Mouse (Mus musculus): ENCODE results near the gene Tcaf3.

Tcaf3 gene

GRCm38 (mm10) chr6:42597592-42597991, at the start of gene Tcaf3:
Tcaf3 (minus strand) TSS chr6:42597692.
- DNase-seq (ENCODE audit: low read depth, low spot score): no peak

GRCm38 (mm10) chr6:42644912-42645549, 47.5 kb upstream of the Tcaf3 start, which contains the start of gene Tcaf2:
Tcaf2 (minus strand) TSS chr6:42645254.
- DNase-seq (ENCODE audit: low read depth, low spot score): peak; percentile 96

- DNase-seq (ENCODE audit: low read depth, low spot score): no peak
Measured at GRCm38 (mm10) chr6:42634393-42634792, 36.9 kb upstream of the Tcaf3 start.

GRCm38 (mm10) chr6:42631395-42631794, 33.9 kb upstream of the Tcaf3 start:
- DNase-seq (ENCODE audit: low read depth, low spot score): no peak

GRCm38 (mm10) chr6:42616904-42617303, 19.4 kb upstream of the Tcaf3 start:
- no peak for DNase-seq (ENCODE audit: low read depth, low spot score)

- DNase-seq (ENCODE audit: low read depth, low spot score): peak; percentile 17
Measured at GRCm38 (mm10) chr6:42612218-42612617, 14.7 kb upstream of the Tcaf3 start.

GRCm38 (mm10) chr6:42610954-42611522, 13.5 kb upstream of the Tcaf3 start:
- no peak for DNase-seq (ENCODE audit: low read depth, low spot score)

- no peak for DNase-seq (ENCODE audit: low read depth, low spot score)
Measured at GRCm38 (mm10) chr6:42593138-42593882, 4.2 kb downstream of the Tcaf3 start.

GRCm38 (mm10) chr6:42586569-42586968, 10.9 kb downstream of the Tcaf3 start:
- DNase-seq (ENCODE audit: low read depth, low spot score): no peak

GRCm38 (mm10) chr6:42583488-42583872, 14.0 kb downstream of the Tcaf3 start:
- DNase-seq (ENCODE audit: low read depth, low spot score): peak; percentile 54

- DNase-seq (ENCODE audit: low read depth, low spot score): no peak
Measured at GRCm38 (mm10) chr6:42582741-42583487, 14.6 kb downstream of the Tcaf3 start.

- DNase-seq (ENCODE audit: low read depth, low spot score): no peak
Measured at GRCm38 (mm10) chr6:42578678-42579077, 18.8 kb downstream of the Tcaf3 start.

GRCm38 (mm10) chr6:42577433-42577832, 20.1 kb downstream of the Tcaf3 start:
- no peak for DNase-seq (ENCODE audit: low read depth, low spot score)

GRCm38 (mm10) chr6:42568205-42568604, 29.3 kb downstream of the Tcaf3 start:
- DNase-seq (ENCODE audit: low read depth, low spot score): no peak

GRCm38 (mm10) chr6:42566076-42566598, 31.4 kb downstream of the Tcaf3 start:
- no peak for DNase-seq (ENCODE audit: low read depth, low spot score)

- no peak for DNase-seq (ENCODE audit: low read depth, low spot score)
Measured at GRCm38 (mm10) chr6:42562280-42562679, 35.2 kb downstream of the Tcaf3 start.

- no peak for DNase-seq (ENCODE audit: low read depth, low spot score)
Measured at GRCm38 (mm10) chr6:42560885-42561284, 36.6 kb downstream of the Tcaf3 start.

- peak; percentile 28 for DNase-seq (ENCODE audit: low read depth, low spot score)
Measured at GRCm38 (mm10) chr6:42558641-42559040, 38.9 kb downstream of the Tcaf3 start.

GRCm38 (mm10) chr6:42547461-42547860, 50.0 kb downstream of the Tcaf3 start, which contains the start of gene Olfr455:
Olfr455 (minus strand) TSS chr6:42547587.
- no peak for DNase-seq (ENCODE audit: low read depth, low spot score)

GRCm38 (mm10) chr6:42546180-42546579, 51.3 kb downstream of the Tcaf3 start:
- no peak for DNase-seq (ENCODE audit: low read depth, low spot score)

GRCm38 (mm10) chr6:42545451-42545885, 52.0 kb downstream of the Tcaf3 start:
- no peak for DNase-seq (ENCODE audit: low read depth, low spot score)

GRCm38 (mm10) chr6:42544846-42545245, 52.6 kb downstream of the Tcaf3 start:
- DNase-seq (ENCODE audit: low read depth, low spot score): no peak
